Mouse (Mus musculus): ENCODE measurements around the gene Tgfbi.

Gene Tgfbi

DNA sequence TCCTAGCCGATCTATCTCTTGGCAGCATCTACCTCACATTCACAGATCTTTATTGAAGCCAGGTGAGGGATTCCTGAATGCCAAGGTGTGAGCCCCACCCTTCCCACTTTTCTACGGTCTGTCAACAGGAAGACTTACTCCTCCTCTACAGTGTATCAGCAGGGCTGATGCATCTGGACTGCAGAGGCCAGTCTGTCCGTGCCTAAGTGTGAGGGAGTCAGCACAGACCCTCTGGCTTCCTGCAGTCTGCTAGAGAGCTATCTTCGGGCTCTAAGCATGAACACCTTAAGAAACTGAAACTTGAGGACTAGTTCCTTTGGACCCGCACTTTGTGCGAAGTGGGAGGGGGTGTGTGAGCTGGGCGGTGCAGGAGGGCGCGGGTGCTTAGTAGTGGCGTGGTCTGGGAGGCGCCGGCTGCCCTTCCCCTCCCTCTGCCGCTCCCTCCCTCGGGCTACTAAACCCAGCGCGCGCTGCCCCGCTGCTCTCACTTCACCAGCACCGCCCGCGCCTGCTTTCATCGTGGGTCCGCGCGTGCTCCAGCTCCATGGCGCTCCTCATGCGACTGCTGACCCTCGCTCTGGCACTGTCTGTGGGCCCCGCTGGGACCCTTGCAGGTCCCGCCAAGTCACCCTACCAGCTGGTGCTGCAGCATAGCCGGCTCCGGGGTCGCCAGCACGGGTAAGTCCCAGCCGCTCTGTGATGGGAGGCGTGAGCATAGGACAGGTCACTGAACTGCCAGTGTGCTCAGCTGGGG, at the start of gene Tgfbi:
Tgfbi (plus strand) TSS at position 421 of the 754 bp plus-strand sequence.
- no peak for DNase-seq (ENCODE audit: low read depth, low spot score)

GRCm38 (mm10) chr13:56559841-56560370, 49.4 kb upstream of the Tgfbi start:
- DNase-seq (ENCODE audit: low read depth, low spot score), result no peak

DNA sequence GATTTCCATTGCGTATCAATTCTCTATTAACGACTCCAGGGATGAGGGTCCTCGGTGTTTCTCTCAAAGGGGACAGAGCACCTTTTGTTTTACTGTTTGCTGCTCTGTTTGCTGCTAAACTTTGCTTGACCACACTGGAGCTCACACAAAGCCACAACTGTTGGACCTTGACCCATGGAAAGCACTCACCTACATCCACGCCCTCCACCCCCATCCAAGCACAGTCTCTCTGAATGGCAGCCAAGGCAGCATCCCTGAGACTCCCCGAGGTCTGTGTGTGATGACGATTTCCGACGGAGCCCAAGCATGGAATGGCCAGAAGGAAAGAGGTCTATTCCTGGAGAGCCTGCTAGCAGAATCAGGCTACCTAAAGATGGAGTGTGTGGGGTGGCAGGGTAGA, 48.2 kb upstream of the Tgfbi start:
- DNase-seq (ENCODE audit: low read depth, low spot score), result no peak

DNA sequence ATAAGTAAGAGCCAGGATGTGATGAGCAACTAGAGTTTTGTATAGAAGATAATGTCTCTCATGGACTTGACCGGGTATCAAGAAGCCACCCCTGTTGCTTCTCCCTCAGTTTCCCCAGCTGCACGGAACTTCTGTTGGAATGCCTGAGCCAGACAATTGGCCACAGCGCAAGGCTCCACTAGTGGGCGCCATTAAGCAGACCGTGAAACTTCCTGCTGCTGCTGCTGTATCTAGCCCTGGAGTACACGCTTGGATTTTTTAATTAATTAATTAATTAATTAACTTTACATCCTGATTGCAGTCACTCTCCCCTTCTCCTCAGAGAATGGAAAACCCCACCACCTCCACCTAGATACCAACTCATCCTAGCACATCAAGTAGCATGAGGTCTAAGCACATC, 46.2 kb upstream of the Tgfbi start:
- peak; percentile 36 for DNase-seq (ENCODE audit: low read depth, low spot score)

GRCm38 (mm10) chr13:56566336-56566735, 43.0 kb upstream of the Tgfbi start:
- no peak for DNase-seq (ENCODE audit: low read depth, low spot score)

DNA sequence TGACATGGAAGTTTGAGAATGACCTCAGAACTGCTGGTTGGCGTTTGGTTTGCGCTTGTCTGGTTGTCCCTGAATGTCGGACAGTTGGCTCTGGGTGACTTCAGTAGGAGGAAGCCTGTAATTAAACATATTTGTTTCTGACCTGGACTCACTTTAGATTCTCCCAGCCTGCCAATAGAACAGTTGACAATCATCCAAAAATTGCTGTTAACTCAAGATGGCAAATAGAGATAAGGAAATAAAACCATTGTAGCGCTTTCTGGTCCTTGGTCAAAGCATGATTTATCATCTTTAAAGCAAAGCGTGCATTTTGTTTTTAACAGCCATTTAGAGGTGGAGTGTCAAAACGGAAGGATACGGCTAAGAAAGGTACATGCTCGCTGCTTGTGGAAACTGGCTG, 37.7 kb upstream of the Tgfbi start:
- no peak for DNase-seq (ENCODE audit: low read depth, low spot score)

- DNase-seq (ENCODE audit: low read depth, low spot score), result no peak
These were observed 34.2 kb upstream of the Tgfbi start for GRCm38 (mm10) chr13:56575074-56575473.

DNA sequence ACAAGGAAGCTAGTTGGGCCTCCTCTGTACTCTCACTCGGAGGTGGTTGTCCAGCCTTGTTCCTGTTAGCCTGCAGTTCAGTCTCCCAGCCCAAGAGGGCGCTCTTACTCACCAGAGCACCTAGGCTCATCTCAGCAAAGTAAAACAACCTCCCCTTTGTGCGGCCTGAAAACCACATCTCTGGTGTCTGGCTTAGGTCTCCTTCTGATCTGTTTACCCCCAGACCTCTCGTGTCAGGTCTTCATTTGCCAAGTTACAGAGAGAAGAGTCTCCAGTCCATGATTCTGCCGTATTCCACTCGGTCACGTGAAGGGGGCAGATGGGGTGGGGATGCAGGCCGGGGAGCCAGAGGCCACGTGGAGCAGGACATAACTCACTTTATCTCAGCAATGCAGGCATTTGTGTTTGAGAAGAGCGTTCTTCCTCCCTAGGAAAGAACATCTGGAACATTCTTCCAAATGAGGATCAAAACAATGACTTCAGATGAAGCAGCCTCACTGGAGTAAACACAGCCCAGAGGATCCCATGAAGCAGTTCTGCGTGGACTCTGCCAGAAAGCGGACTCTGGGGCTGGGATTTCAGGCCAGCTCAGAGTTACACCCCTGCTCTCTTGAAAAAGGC, 33.5 kb upstream of the Tgfbi start:
- peak; percentile 63 for DNase-seq (ENCODE audit: low read depth, low spot score)

DNA sequence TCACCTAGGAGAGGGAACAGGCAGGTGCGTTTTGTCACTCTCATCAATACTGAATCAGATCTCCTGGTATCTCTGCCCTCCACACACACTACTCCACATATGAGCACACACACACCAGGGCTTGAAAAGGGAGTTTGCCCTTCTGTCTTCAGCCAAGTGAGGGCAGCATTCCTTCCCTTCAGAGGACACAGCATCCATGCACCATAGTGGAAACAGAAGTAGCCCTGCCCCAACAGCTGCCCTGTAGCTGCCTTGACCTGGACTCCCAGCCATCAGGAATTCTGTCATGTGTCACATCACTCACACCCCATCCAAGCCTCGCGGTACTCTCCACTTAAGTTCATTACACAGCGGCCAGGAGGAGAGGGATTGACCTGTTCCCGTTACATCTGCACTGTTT, 31.2 kb upstream of the Tgfbi start:
- DNase-seq (ENCODE audit: low read depth, low spot score), result no peak

GRCm38 (mm10) chr13:56580450-56580849, 28.9 kb upstream of the Tgfbi start:
- no peak for DNase-seq (ENCODE audit: low read depth, low spot score)

DNA sequence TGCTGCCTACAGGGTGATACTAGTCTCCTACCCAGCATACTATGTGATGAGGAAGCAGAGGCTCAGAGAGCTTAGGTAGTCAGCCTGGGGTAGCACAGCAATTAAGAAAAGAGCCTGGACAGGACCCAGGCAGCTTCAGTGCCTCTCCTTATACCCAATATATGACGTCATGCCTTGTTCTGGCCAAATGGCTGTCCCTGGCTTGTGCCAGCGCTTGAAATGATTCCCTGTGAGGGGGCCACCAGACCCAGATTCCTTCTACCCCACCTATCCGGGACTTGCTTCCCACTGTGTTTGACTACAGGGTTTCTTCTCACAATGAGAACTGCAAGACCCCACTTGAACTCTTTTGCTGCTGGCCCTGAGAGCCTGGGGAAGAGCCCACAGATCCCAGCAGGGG, 27.8 kb upstream of the Tgfbi start:
- DNase-seq (ENCODE audit: low read depth, low spot score), result no peak

- no peak for DNase-seq (ENCODE audit: low read depth, low spot score)
These were observed 27.3 kb upstream of the Tgfbi start for GRCm38 (mm10) chr13:56581961-56582434.

DNA sequence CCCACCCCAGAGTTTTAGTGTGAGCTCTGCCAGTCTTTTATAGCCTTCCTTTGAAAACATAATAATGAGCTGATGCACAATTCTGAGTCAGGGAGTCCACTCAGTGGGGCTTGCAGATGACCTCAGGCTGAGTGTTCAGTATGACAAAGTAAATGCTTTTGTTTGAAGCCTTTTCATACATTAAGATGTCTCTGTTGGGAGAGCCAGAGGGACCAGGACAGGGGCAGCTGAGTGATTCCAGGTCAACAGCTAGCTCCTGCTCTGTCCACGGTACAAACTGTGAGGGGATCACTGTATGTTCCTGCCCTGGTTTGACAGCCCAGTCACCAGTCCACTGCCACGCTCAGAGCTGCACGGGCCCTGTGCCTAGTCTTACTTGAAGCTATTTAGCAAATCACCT, 26.6 kb upstream of the Tgfbi start:
- no peak for DNase-seq (ENCODE audit: low read depth, low spot score)

DNA sequence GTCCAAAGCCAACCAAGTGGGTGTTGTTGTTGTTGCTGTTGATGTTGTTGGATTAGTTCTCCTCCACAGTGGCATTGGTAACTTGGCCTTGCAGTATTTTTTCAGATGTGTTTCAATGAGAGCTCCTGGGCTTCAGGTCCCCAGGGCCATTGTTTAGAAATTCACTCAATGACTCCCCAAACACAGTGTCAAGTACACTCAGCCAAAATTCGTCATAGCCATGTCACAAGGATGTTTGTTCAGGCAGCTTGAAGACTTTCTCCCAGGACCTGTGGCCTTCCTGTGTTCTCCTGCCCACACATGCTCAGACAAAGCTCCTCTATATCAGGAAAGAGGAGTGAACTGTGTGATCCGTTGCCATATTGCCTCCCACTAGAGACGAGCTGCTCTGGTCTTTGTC, 23.3 kb upstream of the Tgfbi start:
- no peak for DNase-seq (ENCODE audit: low read depth, low spot score)

GRCm38 (mm10) chr13:56588454-56589117, 20.7 kb upstream of the Tgfbi start:
- DNase-seq (ENCODE audit: low read depth, low spot score), result no peak

DNA sequence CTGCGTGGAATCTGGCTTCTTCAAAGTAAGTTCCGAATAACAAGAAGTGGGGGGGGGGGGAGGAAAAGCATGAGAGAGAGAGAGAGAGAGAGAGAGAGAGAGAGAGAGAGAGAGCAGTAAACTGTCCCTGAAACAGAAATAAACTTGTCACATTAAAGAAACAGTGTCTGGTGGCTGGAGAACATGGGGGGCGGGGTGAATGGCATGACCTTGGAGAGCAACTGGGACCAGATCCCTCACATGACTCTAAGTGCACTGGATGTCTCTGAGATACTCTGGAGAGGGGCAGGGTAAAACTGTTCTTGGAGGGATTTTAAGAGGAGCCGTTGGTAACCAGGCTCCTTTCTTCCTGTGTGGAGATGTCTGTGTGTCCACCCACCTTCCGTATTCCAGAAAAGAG, 19.1 kb upstream of the Tgfbi start:
- DNase-seq (ENCODE audit: low read depth, low spot score), result no peak

- DNase-seq (ENCODE audit: low read depth, low spot score), result no peak
These were observed 18.1 kb upstream of the Tgfbi start for GRCm38 (mm10) chr13:56591191-56591590.

DNA sequence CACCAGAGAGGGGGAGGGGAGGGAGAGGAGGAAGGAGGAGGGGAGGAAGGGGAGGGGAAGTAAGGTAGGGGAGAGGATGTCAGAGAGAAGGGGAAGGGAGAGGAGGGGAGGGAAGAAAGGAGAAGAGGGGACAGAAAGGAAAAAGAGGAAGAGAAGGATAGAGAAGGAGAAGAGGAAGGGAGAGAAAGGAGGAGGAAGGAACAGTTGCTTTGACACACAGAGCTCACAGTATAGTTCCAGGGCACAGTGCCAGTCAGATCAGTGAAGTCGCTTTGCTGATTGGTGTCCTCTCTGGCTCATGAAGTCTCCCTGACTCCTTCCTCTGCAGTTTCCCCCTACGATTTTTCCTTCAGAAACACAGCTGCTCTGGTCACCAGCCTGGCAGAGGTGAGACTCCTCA, 17.4 kb upstream of the Tgfbi start:
- no peak for DNase-seq (ENCODE audit: low read depth, low spot score)

DNA sequence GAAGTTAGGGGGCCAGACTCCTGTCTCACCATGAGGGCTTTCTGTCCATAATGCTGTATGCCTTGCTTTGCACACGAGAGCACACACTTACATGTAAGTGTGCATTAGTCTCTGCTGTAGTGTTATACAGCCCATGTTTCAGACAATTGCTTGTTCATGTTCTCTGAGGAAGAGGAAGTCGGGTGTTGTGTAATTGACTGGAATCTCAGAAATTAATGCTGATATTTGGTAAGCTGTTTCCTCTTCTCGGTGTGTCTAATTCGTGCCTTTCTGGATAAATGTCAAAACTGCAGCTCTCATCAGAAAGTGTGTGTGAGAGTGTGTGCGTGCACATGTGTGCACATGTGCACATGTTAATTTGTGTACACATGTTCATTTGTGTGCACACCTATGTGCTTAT, 16.1 kb upstream of the Tgfbi start:
- DNase-seq (ENCODE audit: low read depth, low spot score), result no peak

GRCm38 (mm10) chr13:56593961-56594391, 15.3 kb upstream of the Tgfbi start:
- no peak for DNase-seq (ENCODE audit: low read depth, low spot score)

DNA sequence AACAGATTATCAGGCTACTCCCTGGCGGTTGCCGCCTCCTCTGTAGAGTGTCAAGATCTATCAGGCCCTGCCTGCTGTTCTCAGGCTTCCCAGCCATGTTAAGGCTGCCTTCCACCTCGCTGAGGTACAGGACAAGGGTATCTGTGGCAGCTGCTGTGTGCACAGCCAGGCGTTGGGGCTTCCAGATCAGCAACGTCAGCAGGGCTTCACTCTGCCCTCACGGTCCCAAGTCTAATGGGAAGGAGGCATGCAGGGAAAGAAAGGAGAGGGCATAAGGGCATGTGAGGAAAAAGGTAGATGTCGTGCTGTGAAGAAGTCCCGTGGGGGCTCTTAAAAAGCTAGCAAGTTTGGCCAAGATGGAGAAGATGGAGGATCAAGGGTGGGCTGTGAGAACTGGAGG, 14.1 kb upstream of the Tgfbi start:
- no peak for DNase-seq (ENCODE audit: low read depth, low spot score)

DNA sequence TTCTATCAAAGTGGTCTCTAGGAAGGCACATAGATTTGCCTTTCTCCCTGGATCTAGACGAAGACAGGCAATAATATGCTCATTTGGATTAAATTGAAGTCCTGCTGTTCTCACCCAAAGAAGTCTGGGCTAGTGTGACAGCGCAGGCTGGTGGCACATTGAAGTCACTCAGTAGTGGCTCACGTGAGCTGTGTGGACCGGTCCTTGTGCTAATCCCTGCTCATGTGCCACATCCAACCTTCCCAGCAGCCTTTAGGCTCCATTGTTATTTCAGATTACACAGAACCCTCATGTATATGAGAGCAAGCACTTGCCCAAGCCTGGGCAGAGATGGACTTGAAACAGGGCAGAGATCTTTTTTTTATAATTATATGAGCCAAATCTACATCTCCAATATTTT, 12.0 kb upstream of the Tgfbi start:
- no peak for DNase-seq (ENCODE audit: low read depth, low spot score)

Data from CD4-positive, CD25-positive, alpha-beta regulatory T cell, adult 2 months (primary cell).